Mouse (Mus musculus) MEL (cell line): ENCODE data around the gene Slc1a5. TPM values are rescaled to one million over a fixed set of nuclear protein-coding genes. Genes with fewer than 3 reads are reported as not detected.

ENCODE experiments used
- DNase-seq: peaks from one replicate; pipeline ENCODE4 v3.0.0; 2011; ENCODE audit warnings: low read depth, low spot score
- H3K27ac ChIP-seq: 2 replicates; pipeline ENCODE4 v1.5.1; 2012; ENCODE audit warnings: low read depth, mild to moderate bottlenecking, control low read depth, low read length, moderate library complexity; ENCODE audit not compliant: control insufficient read depth
- H3K27me3 ChIP-seq, 2 experiments: fragments of 150-350 bp in 1 of 2; sonication (generic) in 1 of 2; 2 replicates each; pipeline ENCODE4 v1.6.1; 2012; ENCODE audit warnings: low read length in 2 of 2, mild to moderate bottlenecking in 2 of 2, improper control_type of control experiment in 1 of 2, moderate library complexity in 1 of 2; ENCODE audit not compliant: insufficient read depth in 2 of 2, control insufficient read depth in 1 of 2
- H3K36me3 ChIP-seq, 2 experiments: 2 replicates each; pipeline ENCODE4 v1.6.1; 2012 to 2014; ENCODE audit warnings: low read length in 2 of 2, improper control_type of control experiment in 1 of 2, inconsistent platforms in 1 of 2, mild to moderate bottlenecking in 1 of 2; ENCODE audit not compliant: insufficient read depth in 2 of 2, control insufficient read depth in 1 of 2
- H3K4me1 ChIP-seq, 2 experiments: fragments of 150-350 bp in 1 of 2; sonication (generic) in 1 of 2; 2 replicates each; pipeline ENCODE4 v1.6.1; 2012; ENCODE audit warnings: low read length in 2 of 2, improper control_type of control experiment in 1 of 2, mild to moderate bottlenecking in 1 of 2; ENCODE audit not compliant: insufficient read depth in 2 of 2, control insufficient read depth in 1 of 2
- H3K4me3 ChIP-seq, 2 experiments: fragments of 150-350 bp in 1 of 2; sonication (generic) in 1 of 2; 2 replicates each; pipeline ENCODE4 v1.5.1; 2012; ENCODE audit warnings: low read depth in 2 of 2, low read length in 2 of 2, mild to moderate bottlenecking in 2 of 2, moderate library complexity in 2 of 2, control low read depth in 1 of 2, improper control_type of control experiment in 1 of 2; ENCODE audit not compliant: control insufficient read depth in 1 of 2, insufficient read depth in 1 of 2
- H3K79me2 ChIP-seq: 2 replicates; pipeline ENCODE4 v1.6.1; 2012; ENCODE audit warnings: mild to moderate bottlenecking, low read length, moderate library complexity; ENCODE audit not compliant: control insufficient read depth, poor library complexity, insufficient read depth
- H3K9ac ChIP-seq: 2 replicates; pipeline ENCODE4 v1.6.1; 2012; ENCODE audit warnings: low read depth, mild to moderate bottlenecking, control low read depth, low read length, moderate library complexity; ENCODE audit not compliant: control insufficient read depth, poor library complexity, severe bottlenecking
- H3K9me3 ChIP-seq: fragments of 150-350 bp; sonication (generic); replicated peaks from 2 replicates; pipeline ENCODE4 v1.6.1; 2012; ENCODE audit warnings: mild to moderate bottlenecking, low read length, improper control_type of control experiment, moderate library complexity; ENCODE audit not compliant: insufficient read depth
- BHLHE40 ChIP-seq: IDR thresholded peaks from 2 replicates; pipeline ENCODE4 v1.6.1; 2012; ENCODE audit warnings: low read depth, mild to moderate bottlenecking, inconsistent platforms, low read length, improper control_type of control experiment, borderline replicate concordance
- E2F4 ChIP-seq: IDR thresholded peaks from 2 replicates; pipeline ENCODE4 v1.6.1; 2011; ENCODE audit warnings: low read depth, low read length, improper control_type of control experiment, borderline replicate concordance
- EP300 ChIP-seq, 2 experiments: IDR thresholded peaks; 2 replicates each; pipeline ENCODE4 v1.6.1; 2011; ENCODE audit warnings: improper control_type of control experiment in 2 of 2, low read length in 2 of 2, low read depth in 1 of 2, mild to moderate bottlenecking in 1 of 2
- GABPA ChIP-seq: IDR thresholded peaks from 2 replicates; pipeline ENCODE4 v1.6.1; 2012; ENCODE audit warnings: low read depth, mild to moderate bottlenecking, inconsistent platforms, low read length, improper control_type of control experiment, moderate library complexity
- GATA1 ChIP-seq: IDR thresholded peaks from 2 replicates; pipeline ENCODE4 v1.6.1; 2011; ENCODE audit warnings: low read depth, low read length, improper control_type of control experiment
- KAT2A ChIP-seq: conservative IDR thresholded peaks from 2 replicates; pipeline ENCODE4 v1.6.1; 2012; ENCODE audit warnings: low read depth, low read length, improper control_type of control experiment, inconsistent platforms
- MAFK ChIP-seq: IDR thresholded peaks from 2 replicates; pipeline ENCODE4 v1.6.1; 2011; ENCODE audit warnings: low read depth, mild to moderate bottlenecking, low read length, improper control_type of control experiment, borderline replicate concordance
- MAX ChIP-seq: IDR thresholded peaks from 2 replicates; pipeline ENCODE4 v1.6.1; 2011; ENCODE audit warnings: low read length, improper control_type of control experiment
- NELFE ChIP-seq: IDR thresholded peaks from 2 replicates; pipeline ENCODE4 v1.6.1; 2011; ENCODE audit warnings: low read depth, low read length, improper control_type of control experiment
- NRF1 ChIP-seq: IDR thresholded peaks from 2 replicates; pipeline ENCODE4 v1.6.1; 2014; ENCODE audit warnings: low read depth, mild to moderate bottlenecking, inconsistent platforms, low read length, improper control_type of control experiment, moderate library complexity; ENCODE audit not compliant: poor library complexity, insufficient read depth, severe bottlenecking
- POLR2AphosphoS5 ChIP-seq: IDR thresholded peaks from 2 replicates; pipeline ENCODE4 v1.6.1; 2012; ENCODE audit warnings: low read depth, borderline replicate concordance, mild to moderate bottlenecking, inconsistent platforms, low read length, moderate library complexity, mixed read lengths
- RAD21 ChIP-seq: IDR thresholded peaks from 2 replicates; pipeline ENCODE4 v1.6.1; 2011; ENCODE audit warnings: mild to moderate bottlenecking, low read depth, low read length, improper control_type of control experiment
- RCOR1 ChIP-seq: IDR thresholded peaks from 2 replicates; pipeline ENCODE4 v1.6.1; 2012; ENCODE audit warnings: low read depth, mild to moderate bottlenecking, inconsistent platforms, low read length, improper control_type of control experiment
- TBP ChIP-seq: IDR thresholded peaks from 2 replicates; pipeline ENCODE4 v1.8.0; 2011; ENCODE audit warnings: low read depth, low read length, improper control_type of control experiment
- TCF12 ChIP-seq: IDR thresholded peaks from 2 replicates; pipeline ENCODE4 v1.6.1; 2014; ENCODE audit warnings: low read depth, mild to moderate bottlenecking, inconsistent platforms, low read length, improper control_type of control experiment, moderate library complexity
- ZKSCAN1 ChIP-seq: IDR thresholded peaks from 2 replicates; pipeline ENCODE4 v1.6.1; 2012; ENCODE audit warnings: low read depth, mild to moderate bottlenecking, inconsistent platforms, low read length, improper control_type of control experiment, moderate library complexity
- ZNF384 ChIP-seq: IDR thresholded peaks from 2 replicates; pipeline ENCODE4 v1.6.1; 2012; ENCODE audit warnings: low read depth, mild to moderate bottlenecking, inconsistent platforms, low read length, improper control_type of control experiment
- polyA plus RNA-seq, 2 experiments: library from polyadenylated mRNA; stranded (reverse) in 1 of 2; unstranded in 1 of 2; fragments of >175 nt in 1 of 2; fragments of >200 nt in 1 of 2; gene quantifications; 2 replicates each; pipeline versions ENCODE4 v1.2.1 to v1.2.4; 2012; ENCODE audit warnings: low replicate concordance in 2 of 2, low read depth in 1 of 2; ENCODE audit not compliant: insufficient read length in 2 of 2, insufficient read depth in 1 of 2, missing spikeins in 1 of 2
- total RNA-seq: library from RNA; depleted of rRNA; stranded (reverse); fragments of 300-350 nt; gene quantifications from 2 replicates; pipeline ENCODE4 v1.2.3, GENCODE M21; 2012

The Slc1a5 gene
- total and polyA plus RNA-seq, 3 experiments, result 72.0 to 180 TPM; not detected in 1

GRCm38 (mm10) chr7:16839427-16840108 is 58.4 kb downstream of the Slc1a5 start:
- Histone ChIP-seq H3K9ac (no peak overlapping the region), H3K4me3 (no peak overlapping the region), H3K27ac (no peak overlapping the region), H3K36me3 (peaks cover 0 to 3% of the 10 kb centered on the region in 2 experiments; a peak in 1 of 4 replicates), H3K27me3 (no peaks in the 10 kb centered on the region), H3K79me2 (peaks cover 3% of the 10 kb centered on the region; the same call in 1 of the 2 replicates), H3K4me1 (peaks cover 0 to 5% of the 10 kb centered on the region in 2 experiments; a peak in 3 of 4 replicates), H3K9me3 (no peaks in the 10 kb centered on the region)
- DNase-seq, result no peak
- no peak for TF ChIP-seq RCOR1
- no peak for TF ChIP-seq TBP
- TF ChIP-seq MAX, result no peak
- no peak for TF ChIP-seq KAT2A
- no peak for TF ChIP-seq ZNF384

DNA sequence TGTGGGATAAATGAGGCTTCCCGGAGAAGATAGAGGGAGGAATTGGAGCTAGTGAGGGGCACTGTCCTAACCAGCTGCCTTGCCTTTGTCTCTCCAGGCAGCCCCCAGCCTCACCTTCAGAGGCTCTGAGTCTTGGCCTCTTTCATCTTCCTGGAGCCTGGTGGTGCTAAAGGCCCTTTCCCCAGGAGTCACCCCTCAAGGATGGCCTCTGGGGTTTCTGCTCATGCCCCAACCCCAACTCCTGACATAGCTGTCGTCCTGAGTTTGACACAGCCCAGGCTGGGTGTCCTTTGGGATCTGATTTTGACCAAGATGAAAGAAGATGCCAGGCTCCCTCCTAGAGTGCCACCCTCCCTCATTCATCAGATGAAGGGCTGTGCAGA is 59.0 kb downstream of the Slc1a5 start:
- H3K36me3 ChIP-seq, result peaks cover 0 to under 1% of the 10 kb centered on the region in 2 experiments; a peak in 1 of 4 replicates
- no peak overlapping the region for H3K27ac ChIP-seq
- no peak overlapping the region for H3K9ac ChIP-seq
- H3K4me3 ChIP-seq, result no peak overlapping the region
- DNase-seq, result no peak
- H3K9me3 ChIP-seq, result no peaks in the 10 kb centered on the region
- H3K4me1 ChIP-seq, result peaks cover 0 to 5% of the 10 kb centered on the region in 2 experiments; a peak in 3 of 4 replicates
- peaks cover 3% of the 10 kb centered on the region; the same call in 1 of the 2 replicates for H3K79me2 ChIP-seq
- H3K27me3 ChIP-seq, result no peaks in the 10 kb centered on the region
- TF ChIP-seq GABPA, result no peak
- TF ChIP-seq E2F4, result no peak
- TF ChIP-seq TBP, result no peak
- no peak for TF ChIP-seq EP300 (IDR thresholded peaks at IDR 0.05; ENCODE audit: low read depth in 1 of 2, low read length in 2 of 2)
- TF ChIP-seq NRF1, result no peak
- no peak for TF ChIP-seq POLR2AphosphoS5
- TF ChIP-seq GATA1, result no peak
- TF ChIP-seq ZKSCAN1, result no peak
- TF ChIP-seq BHLHE40, result no peak
- no peak for TF ChIP-seq KAT2A
- TF ChIP-seq MAFK, result no peak
- TF ChIP-seq NELFE, result no peak
- no peak for TF ChIP-seq RAD21
- TF ChIP-seq TCF12, result no peak
- no peak for TF ChIP-seq RCOR1
